Mouse (Mus musculus) myocyte (in vitro differentiated cells): ENCODE data around the gene Ndufa11.

ENCODE experiments used
- CEBPB ChIP-seq: IDR thresholded peaks from 2 replicates; pipeline ENCODE4 v1.6.1; 2011; ENCODE audit warnings: mild to moderate bottlenecking, moderate library complexity; ENCODE audit not compliant: poor library complexity, insufficient read depth, severe bottlenecking
- MAX ChIP-seq: IDR thresholded peaks from one replicate; pipeline ENCODE4 v1.6.1; 2011; ENCODE audit warnings: low read depth, mild to moderate bottlenecking, control low read depth
- POLR2A ChIP-seq: IDR thresholded peaks from one replicate; pipeline ENCODE4 v1.6.1; 2011; ENCODE audit warnings: low read depth, mild to moderate bottlenecking, control low read depth, moderate library complexity; ENCODE audit not compliant: insufficient read length
- TCF12 ChIP-seq: IDR thresholded peaks from one replicate; pipeline ENCODE4 v1.6.1; 2011; ENCODE audit warnings: mild to moderate bottlenecking, control low read depth; ENCODE audit not compliant: poor library complexity, insufficient read depth, severe bottlenecking

DNA sequence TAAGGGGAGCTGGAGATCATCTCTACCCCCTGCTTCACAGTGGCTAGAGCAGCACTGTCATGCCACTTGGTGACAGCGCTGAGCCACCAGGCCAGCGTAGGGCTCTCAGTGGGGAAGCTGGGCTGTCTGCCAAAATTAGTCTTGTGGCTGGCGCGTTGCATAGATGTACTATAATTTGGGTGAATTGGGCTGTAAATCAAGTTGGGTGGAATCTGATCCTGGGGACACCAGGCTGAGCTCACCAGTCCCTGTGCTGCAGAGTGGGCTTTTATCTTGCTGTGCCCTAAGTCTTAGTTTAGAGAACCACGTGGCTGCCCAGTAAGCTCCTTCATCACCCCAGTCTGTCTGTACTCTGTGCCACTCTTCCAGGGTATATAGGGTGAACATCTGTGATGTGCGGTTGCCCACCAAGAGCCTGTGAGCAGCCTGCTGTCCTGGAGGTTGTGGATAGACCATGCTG, 23.7 kb upstream of the Ndufa11 start:
- TF ChIP-seq CEBPB: no peak
- TF ChIP-seq POLR2A: no peak
- no peak for TF ChIP-seq MAX
- TF ChIP-seq TCF12: no peak
